Mouse (Mus musculus): ENCODE measurements around the gene Magix.

GRCm38 (mm10) chrX:7672739-7673138 is 8.3 kb downstream of the Magix start:
- no peak for TF ChIP-seq CTCF (conservative IDR thresholded peaks at IDR 0.05; ENCODE audit: low read length)
- TF ChIP-seq NANOG (IDR thresholded peaks at IDR 0.05; ENCODE audit: borderline replicate concordance, low read length): no peak
- TF ChIP-seq POU5F1 (IDR thresholded peaks at IDR 0.05; ENCODE audit: borderline replicate concordance, low read length): no peak
